Mouse (Mus musculus) limb, embryonic 15.5 days (tissue): ENCODE measurements around the gene Adat3. TPM values are rescaled to one million over a fixed set of nuclear protein-coding genes. Genes with fewer than 3 reads are reported as not detected.

Source experiments
- microRNA-seq: library from miRNA; unstranded; fragments of <30 nt; microRNA quantifications from one replicate; pipeline ENCODE4, GENCODE M21; 2016
- polyA plus RNA-seq: library from polyadenylated mRNA; unstranded; fragments of >200 nt; fragmentation: Nextera tagmentation; extraction: Ambion mirVana; gene quantifications from 2 replicates; pipeline ENCODE4 v1.2.1, GENCODE M21; 2015

Adat3 gene
- polyA plus RNA-seq, 1 experiment from 2014 or later = 6.4 TPM

Small RNA genes within 50 kb of the gene (microRNA-seq; reads per million reads assigned to microRNA genes)
- gene Mir6912 = not detected

Other genes starting within 250 kb of the Adat3 start
- 0.91 and 0.99 TPM in 2 replicates for gene Plk5, start 246.4 kb upstream of the Adat3 start, polyA plus RNA-seq
- 6.1 and 6.8 TPM in 2 replicates for gene Mex3d, start 215.2 kb upstream of the Adat3 start, polyA plus RNA-seq
- gene Mbd3, start 203.3 kb upstream of the Adat3 start, polyA plus RNA-seq = 218 and 219 TPM in 2 replicates
- 562 and 570 TPM in 2 replicates for gene Uqcr11, start 196.1 kb upstream of the Adat3 start, polyA plus RNA-seq
- gene Tcf3, start 169.2 kb upstream of the Adat3 start, polyA plus RNA-seq = 94.8 and 110 TPM in 2 replicates
- not detected in 2 replicates for gene Onecut3, start 108.0 kb upstream of the Adat3 start, polyA plus RNA-seq
- 0.08 and 0.15 TPM in 2 replicates for gene Atp8b3, start 63.8 kb upstream of the Adat3 start, polyA plus RNA-seq
- 21.9 and 22.5 TPM in 2 replicates for gene Rexo1, start 41.3 kb upstream of the Adat3 start, polyA plus RNA-seq
- gene Klf16, start 25.6 kb upstream of the Adat3 start, polyA plus RNA-seq = 7.9 and 9.9 TPM in 2 replicates
- 97.0 and 104 TPM in 2 replicates for gene Abhd17a, start 12.5 kb upstream of the Adat3 start, polyA plus RNA-seq
- gene Scamp4, start within 50 bp of the Adat3 start, polyA plus RNA-seq = 100 and 102 TPM in 2 replicates
- gene Gm49322, start 3.1 kb downstream of the Adat3 start, polyA plus RNA-seq = 4.9 and 5.8 TPM in 2 replicates
- 126 and 148 TPM in 2 replicates for gene Csnk1g2, start 20.0 kb downstream of the Adat3 start, polyA plus RNA-seq
- 54.7 and 68.2 TPM in 2 replicates for gene Btbd2, start 54.2 kb downstream of the Adat3 start, polyA plus RNA-seq
- 90.1 and 97.5 TPM in 2 replicates for gene Mknk2, start 75.2 kb downstream of the Adat3 start, polyA plus RNA-seq
- 55.8 and 57.7 TPM in 2 replicates for gene Mob3a, start 99.1 kb downstream of the Adat3 start, polyA plus RNA-seq
- gene Izumo4, start 99.3 kb downstream of the Adat3 start, polyA plus RNA-seq = 25.9 and 31.0 TPM in 2 replicates
- 72.3 and 75.0 TPM in 2 replicates for gene Ap3d1, start 139.4 kb downstream of the Adat3 start, polyA plus RNA-seq
- 14.2 and 15.3 TPM in 2 replicates for gene Dot1l, start 152.3 kb downstream of the Adat3 start, polyA plus RNA-seq
- gene Sf3a2, start 195.3 kb downstream of the Adat3 start, polyA plus RNA-seq = 59.0 and 71.7 TPM in 2 replicates
- gene Plekhj1, start 195.7 kb downstream of the Adat3 start, polyA plus RNA-seq = 119 and 124 TPM in 2 replicates
- gene Amh, start 202.4 kb downstream of the Adat3 start, polyA plus RNA-seq = not detected in 2 replicates
- gene Jsrp1, start 210.6 kb downstream of the Adat3 start, polyA plus RNA-seq = 7.5 and 26.8 TPM in 2 replicates
- 1,708 and 1,872 TPM in 2 replicates for gene Oaz1, start 223.8 kb downstream of the Adat3 start, polyA plus RNA-seq
- 0.86 and 0.92 TPM in 2 replicates for gene Lingo3, start 241.2 kb downstream of the Adat3 start, polyA plus RNA-seq